ENCODE assay signal across 12 mouse cellular contexts in genomic region chr4:133399509-133399908, GRCm38 (mm10). TPM values are rescaled to one million over a fixed set of nuclear protein-coding genes. Genes with fewer than 3 reads are reported as not detected.
A peak's percentile ranks its signal among the peaks of the same experiment; 100 is the strongest.
DNase-seq lines count a peak whose midpoint lies in the region; ATAC-seq lines count a peak whose summit lies in the region.
"Had no signal": no experiment of that assay in that cellular context is flagged by ENCODE, and none has a peak within 500 bp of the region (broad histone marks: within the 10 kb centered on the region; RNA-seq: fewer than 3 reads in every experiment).

No protein-coding gene starts in this region.

- intact Hi-C loops in heart, postnatal 14 days (cut with DNase I): no loop called here
- intact Hi-C loops in left cerebral cortex, postnatal 25 days (cut with DNase I): no loop called here

- H3K4me2 ChIP-seq in heart, embryonic 14.5 days (ENCODE audit: low read length): no peak overlapping the region
- no peak overlapping the region for H3K4me2 ChIP-seq in limb, embryonic 12.5 days
- H3K4me2 ChIP-seq in midbrain, embryonic 14.5 days (ENCODE audit: low read length): no peak overlapping the region
- H3K4me2 ChIP-seq: neural tube, embryonic 12.5 days had no signal

- peak overlapping the region; percentile 5; the same call in 1 of the 2 replicates for H3K9ac ChIP-seq in heart, embryonic 14.5 days (ENCODE audit: low read length)
- peak overlapping the region; percentile 32; the same call in 1 of the 2 replicates for H3K9ac ChIP-seq in limb, embryonic 12.5 days (replicated peaks)
- no peak overlapping the region for H3K9ac ChIP-seq in midbrain, embryonic 14.5 days (replicated peaks; ENCODE audit: low read length)
- H3K9ac ChIP-seq: neural tube, embryonic 12.5 days had no signal

- ATAC-seq in heart, embryonic 14.5 days (ENCODE audit: insufficient number of reproducible peaks, insufficient read depth, low FRiP score, low read depth): no peak
- ATAC-seq in limb, embryonic 12.5 days (ENCODE audit: insufficient number of reproducible peaks, insufficient read depth, low FRiP score, low TSS enrichment, low read depth): no peak
- no peak for ATAC-seq in midbrain, embryonic 14.5 days (ENCODE audit: low FRiP score, low TSS enrichment)
- ATAC-seq: forebrain, embryonic 16.5 days had no signal

- no peak overlapping the region for H3K4me3 ChIP-seq in heart, embryonic 14.5 days (ENCODE audit: control insufficient read depth in 1 of 2, insufficient read depth in 1 of 2, low read depth in 1 of 2, low read length in 2 of 2)
- no peak overlapping the region for H3K4me3 ChIP-seq in limb, embryonic 12.5 days (replicated peaks)
- no peak overlapping the region for H3K4me3 ChIP-seq in midbrain, embryonic 14.5 days (replicated peaks; ENCODE audit: low read depth, low read length)
- H3K4me3 ChIP-seq: megakaryocyte, embryonic 14.5 days; neural tube, embryonic 12.5 days had no signal

- H3K9me3 ChIP-seq in heart, embryonic 14.5 days (ENCODE audit: control insufficient read depth, low read length): no peaks in the 10 kb centered on the region
- H3K9me3 ChIP-seq in limb, embryonic 12.5 days: no peaks in the 10 kb centered on the region
- H3K9me3 ChIP-seq in midbrain, embryonic 14.5 days (ENCODE audit: control insufficient read depth, low read length): no peaks in the 10 kb centered on the region
- H3K9me3 ChIP-seq: megakaryocyte, embryonic 14.5 days; neural tube, embryonic 12.5 days had no signal

- no peak for DNase-seq in heart, postnatal 14 days
- peak; percentile 36 for DNase-seq in CD4-positive helper T cell, adult 2 months (ENCODE audit: low read depth, low spot score)
- DNase-seq in cerebellum, adult 9-11 months: peak; percentile 76
- no peak for DNase-seq in left cerebral cortex, adult 18-20 months (ENCODE audit: low spot score in 2 of 2)
- no peak for DNase-seq in left cerebral cortex, postnatal 25 days (ENCODE audit: low spot score in 2 of 2)
- no peak for DNase-seq in midbrain, embryonic 14.5 days

- no peak overlapping the region; a peak in 1 of 4 replicates for H3K27ac ChIP-seq in heart, embryonic 14.5 days (replicated peaks in 1 of 2; ENCODE audit: control insufficient read depth in 1 of 2, insufficient read depth in 1 of 2, low read depth in 2 of 2, low read length in 2 of 2)
- H3K27ac ChIP-seq in limb, embryonic 12.5 days: no peak overlapping the region
- H3K27ac ChIP-seq in midbrain, embryonic 14.5 days (replicated peaks; ENCODE audit: low read depth, low read length): no peak overlapping the region
- H3K27ac ChIP-seq: kidney, postnatal 0 days; neural tube, embryonic 12.5 days had no signal

- H3K27me3 ChIP-seq in heart, embryonic 14.5 days (ENCODE audit: control insufficient read depth, insufficient read depth, low read length): no peaks in the 10 kb centered on the region
- no peaks in the 10 kb centered on the region for H3K27me3 ChIP-seq in limb, embryonic 12.5 days
- H3K27me3 ChIP-seq in midbrain, embryonic 14.5 days (ENCODE audit: control insufficient read depth, insufficient read depth, low read length): no peaks in the 10 kb centered on the region
- H3K27me3 ChIP-seq: megakaryocyte, embryonic 14.5 days; neural tube, embryonic 12.5 days had no signal

- 78% methylated on average over 6 of the region's 6 CpGs for WGBS in heart, embryonic 14.5 days
- 82% methylated on average over 6 of the region's 6 CpGs for WGBS in limb, embryonic 12.5 days
- 93% methylated on average over 6 of the region's 6 CpGs for WGBS in midbrain, embryonic 14.5 days

- peaks cover 55 to 64% of the 10 kb centered on the region in 2 experiments for H3K4me1 ChIP-seq in heart, embryonic 14.5 days (ENCODE audit: control insufficient read depth in 2 of 2, insufficient read depth in 2 of 2, low read length in 2 of 2)
- peaks cover 35% of the 10 kb centered on the region for H3K4me1 ChIP-seq in limb, embryonic 12.5 days (replicated peaks)
- H3K4me1 ChIP-seq in midbrain, embryonic 14.5 days (ENCODE audit: control insufficient read depth, insufficient read depth, low read length): peaks cover 7% of the 10 kb centered on the region

- H3K36me3 ChIP-seq in heart, embryonic 14.5 days (ENCODE audit: control insufficient read depth, insufficient read depth, low read length): no peaks in the 10 kb centered on the region
- no peaks in the 10 kb centered on the region for H3K36me3 ChIP-seq in limb, embryonic 12.5 days
- H3K36me3 ChIP-seq in midbrain, embryonic 14.5 days (ENCODE audit: control insufficient read depth, insufficient read depth, low read length): no peaks in the 10 kb centered on the region
- H3K36me3 ChIP-seq: neural tube, embryonic 12.5 days had no signal

RNA-seq across cellular contexts. Expression of gene Slc9a1, which starts 30.0 kb away (rescaled TPM):
- 5.6 and 6.5 TPM in 2 replicates for polyA plus RNA-seq in heart, embryonic 14.5 days (2014; fragmentation: Nextera tagmentation; extraction: Ambion mirVana)
- total RNA-seq in heart, postnatal 14 days (2021): 10 to 100 TPM; 21.2 to 22.9 TPM
- polyA plus RNA-seq in limb, embryonic 12.5 days (2016; fragmentation: Nextera tagmentation; extraction: Ambion mirVana): 7.3 and 7.8 TPM in 2 replicates
- total RNA-seq in left cerebral cortex, adult 18-20 months (2021): 10 to 100 TPM; 46.3 to 47.9 TPM
- 10 to 100 TPM; 46.0 to 51.9 TPM for total RNA-seq in left cerebral cortex, postnatal 25 days (2021)
- polyA plus RNA-seq in midbrain, embryonic 14.5 days (2014; fragmentation: Nextera tagmentation; extraction: Ambion mirVana): 8.2 and 8.3 TPM in 2 replicates

RNA-seq across cellular contexts. Expression of gene Wdtc1, which starts 46.2 kb away (rescaled TPM):
- 16.9 and 17.3 TPM in 2 replicates for polyA plus RNA-seq in heart, embryonic 14.5 days (2014; fragmentation: Nextera tagmentation; extraction: Ambion mirVana)
- 10 to 100 TPM; 65.7 to 70.6 TPM for total RNA-seq in heart, postnatal 14 days (2021)
- 12.2 and 17.6 TPM in 2 replicates for polyA plus RNA-seq in limb, embryonic 12.5 days (2016; fragmentation: Nextera tagmentation; extraction: Ambion mirVana)
- 10 to 100 TPM; 61.2 to 68.1 TPM for total RNA-seq in left cerebral cortex, adult 18-20 months (2021)
- 10 to 100 TPM; 58.0 to 59.7 TPM for total RNA-seq in left cerebral cortex, postnatal 25 days (2021)
- polyA plus RNA-seq in midbrain, embryonic 14.5 days (2014; fragmentation: Nextera tagmentation; extraction: Ambion mirVana): 21.3 and 24.9 TPM in 2 replicates

Comparison
In these comparisons a context has a peak if more than half of its experiments do, and no peak if none do; other contexts are left out.
1. DNase-seq: peak in CD4-positive helper T cell, adult 2 months (single experiment) and cerebellum, adult 9-11 months (single experiment); none in heart, postnatal 14 days (0 of 2), left cerebral cortex, adult 18-20 months (0 of 2), left cerebral cortex, postnatal 25 days (0 of 2) and midbrain, embryonic 14.5 days (single experiment).